Mouse (Mus musculus) gastrocnemius, adult 2 months (tissue): ENCODE data around the gene Nek4. TPM values are rescaled to one million over a fixed set of nuclear protein-coding genes. Genes with fewer than 3 reads are reported as not detected.
A peak's percentile ranks its signal among the peaks of the same experiment; 100 is the strongest.

Experiments used
- DNase-seq: peaks from one replicate; pipeline ENCODE4 v3.0.0; 2022
- H3K27ac ChIP-seq: fragments of 200-600 bp; 2 replicates; pipeline ENCODE4 v1.8.1; 2022; ENCODE audit warnings: mild to moderate bottlenecking
- H3K4me3 ChIP-seq: fragments of 200-600 bp; 2 replicates; pipeline ENCODE4 v1.8.1; 2022; ENCODE audit warnings: mild to moderate bottlenecking, moderate library complexity
- CTCF ChIP-seq: fragments of 200-600 bp; IDR thresholded peaks from 2 replicates; pipeline ENCODE4 v1.8.1; 2022; ENCODE audit warnings: antibody characterized with exemption, mild to moderate bottlenecking, moderate library complexity
- intact Hi-C: fragments of 180-260 bp; cut with DNase I; formaldehyde crosslinking; loops from one replicate; pipeline ENCODE4 v1.15.1; 2025
- total RNA-seq, 2 experiments: library from RNA; stranded (reverse); gene quantifications; 2 replicates each; pipeline ENCODE4 v1.2.3; 2021

Nek4 gene
- total RNA-seq, 2 experiments from 2014 or later: 4.4 to 5.1 TPM

DNA sequence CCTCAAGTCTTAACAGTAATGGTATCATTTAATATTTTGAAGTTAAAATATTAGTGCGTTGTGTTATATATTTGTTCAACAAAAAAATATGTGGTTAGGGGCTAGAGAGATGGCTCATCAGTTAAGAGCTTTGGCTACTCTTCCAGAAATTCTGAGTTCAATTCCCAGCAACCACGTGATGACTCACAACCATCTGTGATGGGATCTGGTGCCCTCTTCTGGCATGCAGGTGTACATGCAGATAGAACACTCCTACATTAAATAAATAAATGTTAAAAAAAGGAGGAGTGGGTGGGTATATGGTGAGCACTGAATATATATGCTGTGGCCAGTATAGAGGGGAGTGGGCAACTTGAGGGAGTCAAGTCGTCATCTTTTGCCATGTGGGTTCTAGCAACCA, 74.6 kb downstream of the Nek4 start:
- intact Hi-C loops: no loop called here

More for the DNA sequence above, 74.6 kb downstream of the Nek4 start:
- H3K4me3 ChIP-seq: no peak overlapping the region
- peak; percentile 42 for TF ChIP-seq CTCF
- no peak for DNase-seq
- no peak overlapping the region for H3K27ac ChIP-seq

Other genes starting within 250 kb of the Nek4 start
- 10 to 100 TPM; 11.0 to 11.4 TPM for gene Sfmbt1, start 236.5 kb upstream of the Nek4 start, total RNA-seq
- gene Tmem110, start 125.8 kb upstream of the Nek4 start, total RNA-seq: 10 to 100 TPM in 1 of 2 experiments, 1 to 10 TPM in 1; 6.2 to 12.6 TPM
- gene Mustn1, start 72.2 kb upstream of the Nek4 start, total RNA-seq: 10 to 100 TPM; 53.6 to 65.4 TPM
- gene Itih4, start 64.9 kb upstream of the Nek4 start, total RNA-seq: under 1 TPM; 0.11 to 0.13 TPM
- gene Itih3, start 27.6 kb upstream of the Nek4 start, total RNA-seq: under 1 TPM; 0.10 to 0.25 TPM
- not detected for gene Itih1, start 8.1 kb upstream of the Nek4 start, total RNA-seq
- gene Glt8d1, start 50.0 kb downstream of the Nek4 start, total RNA-seq: 10 to 100 TPM in 1 of 2 experiments, 1 to 10 TPM in 1; 9.0 to 13.6 TPM
- gene Spcs1, start 50.3 kb downstream of the Nek4 start, total RNA-seq: 100 to 1,000 TPM; 129 to 130 TPM
- 10 to 100 TPM; 45.3 to 49.8 TPM for gene Pbrm1, start 67.8 kb downstream of the Nek4 start, total RNA-seq
- gene Gnl3, start 67.8 kb downstream of the Nek4 start, total RNA-seq: 10 to 100 TPM; 28.4 to 33.4 TPM
- 10 to 100 TPM; 33.4 to 36.1 TPM for gene Smim4, start 177.6 kb downstream of the Nek4 start, total RNA-seq
- 1 to 10 TPM; 1.2 to 1.7 TPM for gene Nt5dc2, start 179.7 kb downstream of the Nek4 start, total RNA-seq
- gene Stab1, start 217.3 kb downstream of the Nek4 start, total RNA-seq: 10 to 100 TPM; 14.0 to 16.5 TPM